Mouse (Mus musculus): ENCODE results near the gene Micu1. TPM values are rescaled to one million over a fixed set of nuclear protein-coding genes. Genes with fewer than 3 reads are reported as not detected.
A peak's percentile ranks its signal among the peaks of the same experiment; 100 is the strongest.

Gene Micu1
- polyA plus RNA-seq, 1 experiment, result 174 TPM

- Histone ChIP-seq H3K4me1 (ENCODE audit: control insufficient read depth, insufficient read depth, low read length) (peaks cover 5% of the 10 kb centered on the region; the same call in 1 of the 2 replicates), H3K4me3 (replicated peaks; ENCODE audit: insufficient read depth, low read depth, low read length) (no peak overlapping the region), H3K27me3 (ENCODE audit: control insufficient read depth, insufficient read depth, low read length) (no peaks in the 10 kb centered on the region), H3K27ac (ENCODE audit: insufficient read depth, low read length) (no peak overlapping the region)
- DNase-seq, result peak; percentile 55 to 62
- WGBS, result 77% methylated on average over 25 of the region's 25 CpGs
- TF ChIP-seq CTCF (IDR thresholded peaks at IDR 0.05; ENCODE audit: borderline replicate concordance, insufficient read depth, low read depth, low read length) (peak; percentile 73), POLR2A (IDR thresholded peaks at IDR 0.05; ENCODE audit: borderline replicate concordance, insufficient read depth, low read length) (no peak)
Measured at GRCm38 (mm10) chr10:59894251-59895160, 192.2 kb downstream of the Micu1 start.

GRCm38 (mm10) chr10:59895460-59896186 lies 193.3 kb downstream of the Micu1 start:
- TF ChIP-seq CTCF (IDR thresholded peaks at IDR 0.05; ENCODE audit: borderline replicate concordance, insufficient read depth, low read depth, low read length) (no peak), POLR2A (IDR thresholded peaks at IDR 0.05; ENCODE audit: borderline replicate concordance, insufficient read depth, low read length) (no peak)
- Histone ChIP-seq H3K27ac (ENCODE audit: insufficient read depth, low read length) (no peak overlapping the region), H3K4me3 (replicated peaks; ENCODE audit: insufficient read depth, low read depth, low read length) (no peak overlapping the region), H3K4me1 (ENCODE audit: control insufficient read depth, insufficient read depth, low read length) (peaks cover 11% of the 10 kb centered on the region), H3K27me3 (ENCODE audit: control insufficient read depth, insufficient read depth, low read length) (no peaks in the 10 kb centered on the region)
- DNase-seq, result no peak
- 91% methylated on average over 17 of the region's 17 CpGs for WGBS

GRCm38 (mm10) chr10:59896211-59896610 lies 193.9 kb downstream of the Micu1 start:
- 63% methylated on average over 4 of the region's 4 CpGs for WGBS
- Histone ChIP-seq H3K4me1 (ENCODE audit: control insufficient read depth, insufficient read depth, low read length) (peaks cover 16% of the 10 kb centered on the region), H3K27ac (ENCODE audit: insufficient read depth, low read length) (no peak overlapping the region), H3K4me3 (replicated peaks; ENCODE audit: insufficient read depth, low read depth, low read length) (no peak overlapping the region), H3K27me3 (ENCODE audit: control insufficient read depth, insufficient read depth, low read length) (no peaks in the 10 kb centered on the region)
- DNase-seq, result no peak
- TF ChIP-seq CTCF (IDR thresholded peaks at IDR 0.05; ENCODE audit: borderline replicate concordance, insufficient read depth, low read depth, low read length) (no peak), POLR2A (IDR thresholded peaks at IDR 0.05; ENCODE audit: borderline replicate concordance, insufficient read depth, low read length) (no peak)

GRCm38 (mm10) chr10:59896911-59897331 lies 194.6 kb downstream of the Micu1 start:
- no peaks in the 10 kb centered on the region for H3K27me3 ChIP-seq (ENCODE audit: control insufficient read depth, insufficient read depth, low read length)
- TF ChIP-seq POLR2A (IDR thresholded peaks at IDR 0.05; ENCODE audit: borderline replicate concordance, insufficient read depth, low read length) (no peak), CTCF (IDR thresholded peaks at IDR 0.05; ENCODE audit: borderline replicate concordance, insufficient read depth, low read depth, low read length) (no peak)
- no peak overlapping the region for H3K4me3 ChIP-seq (replicated peaks; ENCODE audit: insufficient read depth, low read depth, low read length)
- peaks cover 16% of the 10 kb centered on the region for H3K4me1 ChIP-seq (ENCODE audit: control insufficient read depth, insufficient read depth, low read length)
- DNase-seq, result no peak
- H3K27ac ChIP-seq (ENCODE audit: insufficient read depth, low read length), result no peak overlapping the region
- 40% methylated on average over 3 of the region's 3 CpGs for WGBS

- Histone ChIP-seq H3K4me1 (ENCODE audit: control insufficient read depth, insufficient read depth, low read length) (peaks cover 16% of the 10 kb centered on the region), H3K4me3 (replicated peaks; ENCODE audit: insufficient read depth, low read depth, low read length) (no peak overlapping the region), H3K27ac (ENCODE audit: insufficient read depth, low read length) (no peak overlapping the region), H3K27me3 (ENCODE audit: control insufficient read depth, insufficient read depth, low read length) (no peaks in the 10 kb centered on the region)
- no peak for DNase-seq
- WGBS, result 50% methylated on average over 5 of the region's 5 CpGs
- TF ChIP-seq POLR2A (IDR thresholded peaks at IDR 0.05; ENCODE audit: borderline replicate concordance, insufficient read depth, low read length) (no peak), CTCF (IDR thresholded peaks at IDR 0.05; ENCODE audit: borderline replicate concordance, insufficient read depth, low read depth, low read length) (no peak)
Measured at GRCm38 (mm10) chr10:59897511-59897910, 195.2 kb downstream of the Micu1 start.

GRCm38 (mm10) chr10:59898180-59898778 lies 196.0 kb downstream of the Micu1 start:
- no peaks in the 10 kb centered on the region for H3K27me3 ChIP-seq (ENCODE audit: control insufficient read depth, insufficient read depth, low read length)
- no peak for TF ChIP-seq POLR2A (IDR thresholded peaks at IDR 0.05; ENCODE audit: borderline replicate concordance, insufficient read depth, low read length)
- TF ChIP-seq CTCF (IDR thresholded peaks at IDR 0.05; ENCODE audit: borderline replicate concordance, insufficient read depth, low read depth, low read length), result no peak
- WGBS, result 53% methylated on average over 9 of the region's 9 CpGs
- H3K4me1 ChIP-seq (ENCODE audit: control insufficient read depth, insufficient read depth, low read length), result peaks cover 16% of the 10 kb centered on the region
- no peak overlapping the region for H3K4me3 ChIP-seq (replicated peaks; ENCODE audit: insufficient read depth, low read depth, low read length)
- no peak for DNase-seq
- no peak overlapping the region for H3K27ac ChIP-seq (ENCODE audit: insufficient read depth, low read length)

- H3K4me1 ChIP-seq (ENCODE audit: control insufficient read depth, insufficient read depth, low read length), result peaks cover 16% of the 10 kb centered on the region
- no peak overlapping the region for H3K4me3 ChIP-seq (replicated peaks; ENCODE audit: insufficient read depth, low read depth, low read length)
- 11% methylated on average over 2 of the region's 2 CpGs for WGBS
- DNase-seq, result no peak
- H3K27me3 ChIP-seq (ENCODE audit: control insufficient read depth, insufficient read depth, low read length), result no peaks in the 10 kb centered on the region
- H3K27ac ChIP-seq (ENCODE audit: insufficient read depth, low read length), result peak overlapping the region; percentile 78
- TF ChIP-seq POLR2A (IDR thresholded peaks at IDR 0.05; ENCODE audit: borderline replicate concordance, insufficient read depth, low read length) (no peak), CTCF (IDR thresholded peaks at IDR 0.05; ENCODE audit: borderline replicate concordance, insufficient read depth, low read depth, low read length) (no peak)
Measured at GRCm38 (mm10) chr10:59898935-59899334, 196.7 kb downstream of the Micu1 start.

All from cerebellum, adult 2 months (tissue).